Mouse (Mus musculus): ENCODE measurements at regions not wholly inside any gene's neighbourhood (a gene's known extent, or its start where the extent isn't known, plus 50 kb on each side); places are given as distances from the start of the nearest gene placed in this dataset.
A peak's percentile ranks its signal among the peaks of the same experiment; 100 is the strongest.
"Not testable (repeated sequence)": the region's sequence is repeated elsewhere in the genome, so short reads cannot be mapped to it uniquely, and the experiment has no call there.

GRCm38 (mm10) chr16:23701156-23701555 lies 180.5 kb upstream of the Masp1 start:
- H3K27ac ChIP-seq (ENCODE audit: low read depth, low read length): no peak overlapping the region
- no peak overlapping the region for H3K9ac ChIP-seq (ENCODE audit: low read depth, low read length)
- no peak overlapping the region for H3K4me2 ChIP-seq (ENCODE audit: low read length)
- no peaks in the 10 kb centered on the region for H3K4me1 ChIP-seq (ENCODE audit: control insufficient read depth, insufficient read depth, low read depth, low read length)
- ATAC-seq: no peak
- no peak overlapping the region for H3K4me3 ChIP-seq (ENCODE audit: low read length)
- H3K36me3 ChIP-seq (ENCODE audit: control insufficient read depth, insufficient read depth, low read length): no peaks in the 10 kb centered on the region
- no peaks in the 10 kb centered on the region for H3K9me3 ChIP-seq (ENCODE audit: control insufficient read depth, low read length)
- no peaks in the 10 kb centered on the region for H3K27me3 ChIP-seq (replicated peaks; ENCODE audit: control insufficient read depth, insufficient read depth, low read length)
- 15% methylated on average over 1 of the region's 1 CpGs for WGBS

- H3K4me3 ChIP-seq (ENCODE audit: low read length); H3K9me3 ChIP-seq (ENCODE audit: control insufficient read depth, low read length); H3K4me2 ChIP-seq (ENCODE audit: low read length); H3K9ac ChIP-seq (ENCODE audit: low read depth, low read length); ATAC-seq; H3K4me1 ChIP-seq (ENCODE audit: control insufficient read depth, insufficient read depth, low read depth, low read length); H3K36me3 ChIP-seq (ENCODE audit: control insufficient read depth, insufficient read depth, low read length); H3K27me3 ChIP-seq (replicated peaks; ENCODE audit: control insufficient read depth, insufficient read depth, low read length); H3K27ac ChIP-seq (ENCODE audit: low read depth, low read length): not testable (repeated sequence)
These were observed 173.6 kb upstream of the Masp1 start for GRCm38 (mm10) chr16:23694226-23694625.

DNA sequence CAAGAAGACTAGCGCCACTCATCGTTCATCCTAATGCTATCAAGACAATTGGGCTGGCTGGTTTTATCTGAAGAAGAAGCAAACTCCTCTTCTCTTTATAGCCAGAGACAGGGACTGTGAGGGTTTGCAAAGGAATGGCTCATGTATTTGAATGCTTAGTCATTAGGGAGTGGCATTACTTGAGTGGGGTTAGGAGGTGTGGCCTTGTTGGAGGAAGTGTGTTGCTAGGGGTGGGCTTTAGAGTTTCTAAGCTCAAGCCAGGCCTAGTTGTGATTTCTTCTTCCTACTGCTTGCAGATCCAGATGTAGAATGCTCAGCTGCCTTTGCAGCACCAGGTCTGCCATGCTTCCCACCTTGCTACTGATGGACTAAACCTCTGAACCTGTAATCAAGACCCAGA lies 169.4 kb upstream of the Masp1 start:
- no peak overlapping the region for H3K27ac ChIP-seq (ENCODE audit: low read depth, low read length)
- 93% methylated on average over 2 of the region's 2 CpGs for WGBS
- no peaks in the 10 kb centered on the region for H3K27me3 ChIP-seq (replicated peaks; ENCODE audit: control insufficient read depth, insufficient read depth, low read length)
- no peak overlapping the region for H3K4me3 ChIP-seq (ENCODE audit: low read length)
- H3K4me2 ChIP-seq (ENCODE audit: low read length): no peak overlapping the region
- no peak for ATAC-seq
- no peaks in the 10 kb centered on the region for H3K9me3 ChIP-seq (ENCODE audit: control insufficient read depth, low read length)
- no peaks in the 10 kb centered on the region; the same call in 1 of the 2 replicates for H3K4me1 ChIP-seq (ENCODE audit: control insufficient read depth, insufficient read depth, low read depth, low read length)
- H3K9ac ChIP-seq (ENCODE audit: low read depth, low read length): no peak overlapping the region
- no peaks in the 10 kb centered on the region for H3K36me3 ChIP-seq (ENCODE audit: control insufficient read depth, insufficient read depth, low read length)

- 73% methylated on average over 8 of the region's 8 CpGs for WGBS
- ATAC-seq: 0 out of 2 replicates have a peak, but pooled peaks have one; percentile 27
- no peaks in the 10 kb centered on the region; the same call in 1 of the 2 replicates for H3K4me1 ChIP-seq (ENCODE audit: control insufficient read depth, insufficient read depth, low read depth, low read length)
- H3K9me3 ChIP-seq (ENCODE audit: control insufficient read depth, low read length): no peaks in the 10 kb centered on the region
- no peak overlapping the region for H3K9ac ChIP-seq (ENCODE audit: low read depth, low read length)
- no peak overlapping the region for H3K4me3 ChIP-seq (ENCODE audit: low read length)
- 0 out of 2 replicates have a peak overlapping the region, but pooled peaks have one; percentile 10 for H3K4me2 ChIP-seq (ENCODE audit: low read length)
- no peaks in the 10 kb centered on the region for H3K27me3 ChIP-seq (replicated peaks; ENCODE audit: control insufficient read depth, insufficient read depth, low read length)
- no peaks in the 10 kb centered on the region for H3K36me3 ChIP-seq (ENCODE audit: control insufficient read depth, insufficient read depth, low read length)
- H3K27ac ChIP-seq (ENCODE audit: low read depth, low read length): peak overlapping the region; percentile 12; the same call in 1 of the 2 replicates
These were observed 166.2 kb upstream of the Masp1 start for GRCm38 (mm10) chr16:23686783-23687182.

- Histone ChIP-seq H3K4me2 (ENCODE audit: low read length) (no peak overlapping the region), H3K9ac (ENCODE audit: low read depth, low read length) (no peak overlapping the region), H3K9me3 (ENCODE audit: control insufficient read depth, low read length) (no peaks in the 10 kb centered on the region), H3K4me1 (ENCODE audit: control insufficient read depth, insufficient read depth, low read depth, low read length) (no peaks in the 10 kb centered on the region), H3K27me3 (replicated peaks; ENCODE audit: control insufficient read depth, insufficient read depth, low read length) (no peaks in the 10 kb centered on the region), H3K36me3 (ENCODE audit: control insufficient read depth, insufficient read depth, low read length) (no peaks in the 10 kb centered on the region), H3K27ac (ENCODE audit: low read depth, low read length) (no peak overlapping the region), H3K4me3 (ENCODE audit: low read length) (no peak overlapping the region)
- no peak for ATAC-seq
- 67% methylated on average over 2 of the region's 2 CpGs for WGBS
These were observed 159.8 kb upstream of the Masp1 start for GRCm38 (mm10) chr16:23680434-23680833.

DNA sequence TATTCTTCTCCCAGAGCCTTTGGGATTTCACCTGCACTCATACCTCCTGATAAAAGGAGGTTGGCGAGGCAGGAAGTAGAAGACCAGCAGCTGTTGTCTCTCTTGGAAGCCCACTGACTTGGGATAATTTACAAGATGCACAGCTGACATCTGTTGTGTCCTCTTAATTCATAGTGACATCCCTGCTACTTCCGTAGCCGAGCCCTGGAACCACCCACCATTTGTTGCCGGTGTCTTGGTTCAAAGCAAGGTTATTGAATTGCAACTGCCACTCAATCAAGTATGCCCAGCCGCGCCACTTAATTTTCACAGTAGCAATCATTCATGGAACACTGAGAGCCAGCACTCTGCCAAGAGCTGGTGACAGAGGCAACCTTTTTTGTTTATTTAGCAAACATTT lies 151.8 kb upstream of the Masp1 start:
- Histone ChIP-seq H3K27ac (ENCODE audit: low read depth, low read length) (no peak overlapping the region), H3K36me3 (ENCODE audit: control insufficient read depth, insufficient read depth, low read length) (no peaks in the 10 kb centered on the region), H3K4me3 (ENCODE audit: low read length) (no peak overlapping the region), H3K9ac (ENCODE audit: low read depth, low read length) (no peak overlapping the region), H3K4me2 (ENCODE audit: low read length) (no peak overlapping the region), H3K9me3 (ENCODE audit: control insufficient read depth, low read length) (no peaks in the 10 kb centered on the region), H3K27me3 (replicated peaks; ENCODE audit: control insufficient read depth, insufficient read depth, low read length) (no peaks in the 10 kb centered on the region), H3K4me1 (ENCODE audit: control insufficient read depth, insufficient read depth, low read depth, low read length) (no peaks in the 10 kb centered on the region)
- peak; percentile 60 for ATAC-seq
- WGBS: 24% methylated on average over 6 of the region's 6 CpGs

- H3K36me3 ChIP-seq (ENCODE audit: control insufficient read depth, insufficient read depth, low read length): no peaks in the 10 kb centered on the region
- no peak overlapping the region for H3K4me3 ChIP-seq (ENCODE audit: low read length)
- H3K4me2 ChIP-seq (ENCODE audit: low read length): no peak overlapping the region
- ATAC-seq: no peak
- no peaks in the 10 kb centered on the region for H3K9me3 ChIP-seq (ENCODE audit: control insufficient read depth, low read length)
- no peak overlapping the region for H3K27ac ChIP-seq (ENCODE audit: low read depth, low read length)
- no peaks in the 10 kb centered on the region for H3K27me3 ChIP-seq (replicated peaks; ENCODE audit: control insufficient read depth, insufficient read depth, low read length)
- no peaks in the 10 kb centered on the region for H3K4me1 ChIP-seq (ENCODE audit: control insufficient read depth, insufficient read depth, low read depth, low read length)
- H3K9ac ChIP-seq (ENCODE audit: low read depth, low read length): no peak overlapping the region
- 71% methylated on average over 4 of the region's 4 CpGs for WGBS
These were observed 149.5 kb upstream of the Masp1 start for GRCm38 (mm10) chr16:23670161-23670560.

GRCm38 (mm10) chr16:23669651-23670050 lies 149.0 kb upstream of the Masp1 start:
- WGBS: 73% methylated on average over 4 of the region's 4 CpGs
- no peaks in the 10 kb centered on the region for H3K4me1 ChIP-seq (ENCODE audit: control insufficient read depth, insufficient read depth, low read depth, low read length)
- H3K9me3 ChIP-seq (ENCODE audit: control insufficient read depth, low read length): no peaks in the 10 kb centered on the region
- no peak overlapping the region for H3K4me2 ChIP-seq (ENCODE audit: low read length)
- no peak overlapping the region for H3K9ac ChIP-seq (ENCODE audit: low read depth, low read length)
- H3K4me3 ChIP-seq (ENCODE audit: low read length): no peak overlapping the region
- H3K27ac ChIP-seq (ENCODE audit: low read depth, low read length): no peak overlapping the region
- peak; percentile 71; the same call in 1 of the 2 replicates for ATAC-seq
- no peaks in the 10 kb centered on the region for H3K36me3 ChIP-seq (ENCODE audit: control insufficient read depth, insufficient read depth, low read length)
- H3K27me3 ChIP-seq (replicated peaks; ENCODE audit: control insufficient read depth, insufficient read depth, low read length): no peaks in the 10 kb centered on the region

All from hindbrain, embryonic 16.5 days (tissue).